Mouse (Mus musculus) small intestine, adult 2 months (tissue): ENCODE results near the gene Tfap2a.

Experiments
- CTCF ChIP-seq: fragments of 200-500 bp; IDR thresholded peaks from 2 replicates; pipeline ENCODE4 v1.5.1; 2012; ENCODE audit warnings: low read depth, mild to moderate bottlenecking, control low read depth, inconsistent platforms, low read length, moderate library complexity, mixed read lengths; ENCODE audit not compliant: insufficient replicate concordance, insufficient read length; ENCODE audit errors: extremely low read depth
- POLR2A ChIP-seq: fragments of 200-500 bp; IDR thresholded peaks from 2 replicates; pipeline ENCODE4 v1.6.1; 2012; ENCODE audit warnings: low read depth, mild to moderate bottlenecking, control low read depth, inconsistent platforms, low read length, moderate library complexity

GRCm38 (mm10) chr13:40702361-40703122 lies 35.6 kb downstream of the Tfap2a start:
- TF ChIP-seq CTCF (no peak), POLR2A (no peak)
